Mouse (Mus musculus) neural tube, embryonic 13.5 days (tissue): ENCODE measurements around the gene Drosha. TPM values are rescaled to one million over a fixed set of nuclear protein-coding genes. Genes with fewer than 3 reads are reported as not detected.

Source experiments
- ATAC-seq: fragments of 200-750 bp; cut with Nextera tagmentation; 2 replicates; pipeline ENCODE4 v1.8.0; 2017; ENCODE audit warnings: low read depth, mild to moderate bottlenecking, moderate TSS enrichment, moderate library complexity
- H3K27ac ChIP-seq: fragments of 300-500 bp; sonication (generic); replicated peaks from 2 replicates; pipeline ENCODE4 v1.5.1; 2015; ENCODE audit warnings: moderate library complexity, mild to moderate bottlenecking, inconsistent platforms
- H3K27me3 ChIP-seq: fragments of 300-500 bp; sonication (generic); 2 replicates; pipeline ENCODE4 v1.6.1; 2015; ENCODE audit warnings: mild to moderate bottlenecking, inconsistent platforms
- H3K36me3 ChIP-seq: fragments of 300-500 bp; sonication (generic); 2 replicates; pipeline ENCODE4 v1.6.1; 2015; ENCODE audit warnings: mild to moderate bottlenecking, inconsistent platforms
- H3K4me1 ChIP-seq: fragments of 300-500 bp; sonication (generic); replicated peaks from 2 replicates; pipeline ENCODE4 v1.6.1; 2015; ENCODE audit warnings: inconsistent platforms
- H3K4me2 ChIP-seq: fragments of 300-500 bp; sonication (generic); 2 replicates; pipeline ENCODE4 v1.6.1; 2015; ENCODE audit warnings: inconsistent platforms, mild to moderate bottlenecking, moderate library complexity
- H3K4me3 ChIP-seq: fragments of 300-500 bp; sonication (generic); 2 replicates; pipeline ENCODE4 v1.5.1; 2015; ENCODE audit warnings: mild to moderate bottlenecking, inconsistent platforms
- H3K9ac ChIP-seq: fragments of 300-500 bp; sonication (generic); 2 replicates; pipeline ENCODE4 v1.6.1; 2015; ENCODE audit warnings: moderate library complexity, mild to moderate bottlenecking, inconsistent platforms
- H3K9me3 ChIP-seq: fragments of 300-500 bp; sonication (generic); 2 replicates; pipeline ENCODE4 v1.6.1; 2016; ENCODE audit warnings: inconsistent platforms
- WGBS: fragments of 180-500 bp; shearing (Covaris S2); methylation state at CpG from one replicate; pipeline ENCODE4 v1.1.7; 2015; 5-methylcytosine and 5-hydroxymethylcytosine counted together
- polyA plus RNA-seq: library from polyadenylated mRNA; unstranded; fragments of >200 nt; fragmentation: Nextera tagmentation; extraction: Ambion mirVana; gene quantifications from 2 replicates; pipeline ENCODE4 v1.2.1, GENCODE M21; 2015

The Drosha gene
- polyA plus RNA-seq, 1 experiment from 2014 or later, result 51.8 TPM

DNA sequence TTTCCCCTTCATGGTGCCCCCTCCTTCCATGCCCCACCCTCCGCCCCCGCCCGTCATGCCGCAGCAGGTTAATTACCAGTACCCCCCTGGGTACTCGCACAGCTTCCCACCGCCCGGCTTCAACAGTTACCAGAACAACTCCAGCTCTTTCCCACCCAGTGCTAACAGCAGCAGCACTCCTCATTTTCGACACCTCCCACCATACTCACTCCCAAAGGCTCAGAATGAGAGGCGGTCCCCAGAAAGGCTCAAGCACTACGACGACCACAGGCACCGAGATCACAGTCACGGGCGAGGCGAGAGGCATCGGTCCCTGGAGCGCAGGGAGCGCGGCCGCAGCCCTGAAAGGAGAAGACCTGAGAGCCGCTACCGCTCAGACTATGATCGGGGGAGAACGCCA lies 9.6 kb downstream of the Drosha start:
- WGBS, result 92% methylated on average over 24 of the region's 24 CpGs
- no peak overlapping the region for H3K4me2 ChIP-seq
- no peaks in the 10 kb centered on the region for H3K9me3 ChIP-seq
- no peaks in the 10 kb centered on the region for H3K4me1 ChIP-seq
- peaks cover 77% of the 10 kb centered on the region for H3K36me3 ChIP-seq
- no peak overlapping the region for H3K4me3 ChIP-seq
- H3K9ac ChIP-seq, result no peak overlapping the region
- 0 out of 2 replicates have a peak, but pooled peaks have one; percentile 36 for ATAC-seq
- H3K27ac ChIP-seq, result no peak overlapping the region
- no peaks in the 10 kb centered on the region for H3K27me3 ChIP-seq

DNA sequence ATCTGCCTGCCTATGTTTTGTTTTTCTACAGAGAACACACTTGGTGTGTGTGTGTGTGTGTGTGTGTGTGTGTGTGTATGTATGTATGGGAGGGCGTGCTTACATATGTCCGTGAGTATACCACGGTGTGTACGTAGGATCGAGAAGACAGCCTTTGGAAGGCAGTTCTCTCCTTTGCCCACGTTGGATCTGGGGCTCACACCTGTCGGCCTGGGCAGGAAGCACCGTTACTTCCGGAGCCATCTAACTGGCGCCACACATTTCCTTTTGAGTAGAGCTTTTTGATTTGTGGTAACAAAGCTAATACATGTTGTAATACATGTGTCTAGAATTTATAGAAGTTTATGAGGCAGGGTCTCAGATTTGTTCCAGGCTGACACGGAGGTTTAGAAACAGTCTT lies 16.1 kb downstream of the Drosha start:
- H3K27me3 ChIP-seq, result no peaks in the 10 kb centered on the region
- H3K9ac ChIP-seq, result no peak overlapping the region
- no peak for ATAC-seq
- H3K4me1 ChIP-seq, result no peaks in the 10 kb centered on the region
- H3K27ac ChIP-seq, result no peak overlapping the region
- H3K9me3 ChIP-seq, result no peaks in the 10 kb centered on the region
- H3K4me2 ChIP-seq, result no peak overlapping the region
- H3K4me3 ChIP-seq, result no peak overlapping the region
- H3K36me3 ChIP-seq, result peaks cover 89% of the 10 kb centered on the region
- WGBS, result 95% methylated on average over 11 of the region's 11 CpGs

DNA sequence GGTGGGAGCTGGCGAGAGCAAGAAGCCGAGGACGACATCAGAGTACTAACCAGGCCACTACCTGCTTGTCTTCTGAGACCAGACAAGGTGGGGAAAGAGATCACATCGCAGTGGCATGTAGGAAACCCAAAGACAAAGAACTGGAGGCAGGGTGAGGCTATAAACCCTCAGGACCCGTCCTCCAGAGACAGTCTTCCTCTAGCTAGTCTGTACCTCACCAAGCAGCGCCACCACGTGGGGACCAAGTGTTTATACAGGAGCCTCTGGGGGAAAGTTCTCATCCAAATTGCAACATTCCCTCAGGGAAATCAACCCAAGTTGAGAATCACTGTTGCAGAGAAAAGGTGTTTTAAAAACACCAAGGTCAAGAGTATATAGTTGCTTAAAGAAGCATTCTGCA lies 18.2 kb downstream of the Drosha start:
- WGBS, result 77% methylated on average over 7 of the region's 7 CpGs

DNA sequence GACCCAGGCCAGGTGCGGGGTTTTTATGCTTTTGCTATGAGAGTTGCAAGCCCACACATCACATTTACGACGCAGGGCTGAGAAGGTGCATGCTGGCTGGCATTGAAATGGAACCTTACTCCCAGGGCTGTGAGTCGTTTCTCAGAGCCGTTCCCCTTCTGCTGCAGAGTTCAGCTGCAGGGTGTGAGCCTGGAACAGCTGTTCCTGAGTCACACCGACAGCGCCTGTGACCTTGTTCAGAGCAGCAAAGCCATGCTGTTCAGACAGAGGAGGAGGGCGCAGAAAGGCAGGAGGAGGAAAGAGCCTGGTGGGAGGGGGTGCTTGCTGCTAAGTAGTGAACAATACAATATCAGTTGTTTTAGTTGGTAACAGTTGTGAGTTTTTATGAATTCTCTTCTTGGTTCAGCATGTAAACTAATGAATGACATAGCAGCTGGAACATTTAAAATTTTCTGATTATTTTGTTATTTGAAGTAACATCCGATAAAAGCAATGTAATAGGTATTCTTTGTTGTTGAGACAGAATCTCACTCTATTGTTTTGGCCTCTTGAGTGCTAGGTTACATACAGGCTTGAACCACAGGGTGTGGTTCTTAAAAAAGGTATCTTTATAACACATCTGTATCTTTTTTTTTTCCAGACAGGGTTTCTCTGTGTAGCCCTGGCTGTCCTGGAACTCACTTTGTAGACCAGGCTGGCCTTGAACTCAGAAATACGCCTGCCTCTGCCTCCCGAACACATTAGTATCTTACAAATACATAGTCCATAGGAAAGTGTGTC lies 23.8 kb downstream of the Drosha start:
- H3K27ac ChIP-seq, result no peak overlapping the region
- no peaks in the 10 kb centered on the region for H3K27me3 ChIP-seq
- 73% methylated on average over 11 of the region's 11 CpGs for WGBS
- H3K36me3 ChIP-seq, result peaks cover 93% of the 10 kb centered on the region
- H3K9ac ChIP-seq, result no peak overlapping the region
- no peak overlapping the region for H3K4me2 ChIP-seq
- no peak overlapping the region for H3K4me3 ChIP-seq
- no peaks in the 10 kb centered on the region for H3K4me1 ChIP-seq
- no peaks in the 10 kb centered on the region for H3K9me3 ChIP-seq
- no peak for ATAC-seq

More for the DNA sequence above, 18.2 kb downstream of the Drosha start:
- no peaks in the 10 kb centered on the region for H3K4me1 ChIP-seq
- H3K36me3 ChIP-seq, result peaks cover 90% of the 10 kb centered on the region
- H3K27ac ChIP-seq, result no peak overlapping the region
- H3K9me3 ChIP-seq, result no peaks in the 10 kb centered on the region
- H3K4me2 ChIP-seq, result no peak overlapping the region
- no peak overlapping the region for H3K9ac ChIP-seq
- no peaks in the 10 kb centered on the region for H3K27me3 ChIP-seq
- no peak for ATAC-seq
- H3K4me3 ChIP-seq, result no peak overlapping the region

DNA sequence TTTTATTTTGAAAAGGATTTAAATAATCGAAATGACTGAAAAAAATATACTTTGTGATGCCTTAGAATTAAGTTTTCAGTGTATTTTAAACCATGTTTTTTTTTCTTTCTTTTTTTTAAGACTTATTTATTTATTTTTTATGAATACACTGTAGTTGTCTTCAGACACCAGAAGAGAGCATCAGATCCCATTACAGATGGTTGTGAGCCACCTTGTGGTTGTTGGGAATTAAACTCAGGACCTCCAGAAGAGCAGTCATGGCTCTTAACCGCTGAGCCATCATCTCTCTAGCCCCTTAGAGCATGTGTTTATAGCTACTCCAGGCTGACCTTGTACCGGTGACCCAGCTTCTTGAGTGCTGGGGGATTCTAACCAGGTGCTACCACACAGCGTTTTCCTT lies 24.8 kb downstream of the Drosha start:
- 85% methylated on average over 4 of the region's 4 CpGs for WGBS
- ATAC-seq, result no peak

DNA sequence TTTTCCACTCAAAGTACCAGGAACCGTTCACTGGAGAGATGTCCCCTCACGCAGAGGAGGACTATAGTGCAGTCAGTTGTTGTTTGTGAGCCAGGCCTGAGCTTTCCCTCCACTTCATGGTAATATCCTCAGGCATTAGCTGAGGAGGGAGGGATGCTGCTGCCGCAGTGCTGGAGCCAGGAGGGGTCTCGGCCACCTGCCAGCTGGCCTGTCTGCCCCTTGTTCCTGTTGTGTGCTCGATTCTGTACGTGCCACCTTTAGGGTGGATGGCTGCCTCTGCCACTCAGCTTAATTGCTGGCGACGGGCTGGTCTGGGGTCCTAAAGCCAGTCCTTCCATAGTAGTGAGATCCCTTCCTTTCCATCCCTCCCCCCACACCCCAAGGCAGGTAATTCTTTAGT lies 28.9 kb downstream of the Drosha start:
- no peaks in the 10 kb centered on the region for H3K27me3 ChIP-seq
- no peak overlapping the region for H3K4me3 ChIP-seq
- no peak overlapping the region for H3K4me2 ChIP-seq
- H3K9ac ChIP-seq, result no peak overlapping the region
- no peaks in the 10 kb centered on the region for H3K9me3 ChIP-seq
- H3K36me3 ChIP-seq, result peaks cover 94% of the 10 kb centered on the region
- 93% methylated on average over 8 of the region's 8 CpGs for WGBS
- H3K27ac ChIP-seq, result no peak overlapping the region
- H3K4me1 ChIP-seq, result no peaks in the 10 kb centered on the region
- ATAC-seq, result no peak

More for the DNA sequence above, 24.8 kb downstream of the Drosha start:
- Histone ChIP-seq H3K4me2 (no peak overlapping the region), H3K27ac (no peak overlapping the region), H3K36me3 (peaks cover 93% of the 10 kb centered on the region), H3K4me3 (no peak overlapping the region), H3K4me1 (no peaks in the 10 kb centered on the region), H3K9me3 (no peaks in the 10 kb centered on the region), H3K9ac (no peak overlapping the region), H3K27me3 (no peaks in the 10 kb centered on the region)

DNA sequence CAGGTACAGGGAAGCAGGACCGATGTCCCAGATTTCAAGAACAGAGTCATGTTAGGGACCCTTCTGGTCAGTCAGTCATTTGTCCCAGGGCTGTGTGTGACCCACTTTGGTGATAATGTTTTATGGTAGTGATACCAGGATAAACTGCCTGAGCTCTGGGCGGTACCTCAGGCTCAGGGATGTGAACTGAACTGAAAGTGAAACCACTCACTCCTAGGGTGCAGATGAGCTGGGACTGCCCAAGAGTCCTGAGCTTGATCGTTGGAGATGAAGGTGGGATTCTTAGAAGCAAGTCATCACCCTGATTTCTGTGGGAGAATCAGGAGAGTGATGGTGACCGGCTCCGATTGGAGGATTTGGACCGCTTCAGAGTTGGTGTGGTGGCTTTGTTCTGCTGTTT lies 32.2 kb downstream of the Drosha start:
- Histone ChIP-seq H3K4me2 (no peak overlapping the region), H3K36me3 (peaks cover 95% of the 10 kb centered on the region), H3K27me3 (no peaks in the 10 kb centered on the region), H3K4me1 (no peaks in the 10 kb centered on the region), H3K4me3 (no peak overlapping the region), H3K27ac (no peak overlapping the region), H3K9me3 (no peaks in the 10 kb centered on the region), H3K9ac (no peak overlapping the region)
- WGBS, result 97% methylated on average over 6 of the region's 6 CpGs
- ATAC-seq, result no peak

DNA sequence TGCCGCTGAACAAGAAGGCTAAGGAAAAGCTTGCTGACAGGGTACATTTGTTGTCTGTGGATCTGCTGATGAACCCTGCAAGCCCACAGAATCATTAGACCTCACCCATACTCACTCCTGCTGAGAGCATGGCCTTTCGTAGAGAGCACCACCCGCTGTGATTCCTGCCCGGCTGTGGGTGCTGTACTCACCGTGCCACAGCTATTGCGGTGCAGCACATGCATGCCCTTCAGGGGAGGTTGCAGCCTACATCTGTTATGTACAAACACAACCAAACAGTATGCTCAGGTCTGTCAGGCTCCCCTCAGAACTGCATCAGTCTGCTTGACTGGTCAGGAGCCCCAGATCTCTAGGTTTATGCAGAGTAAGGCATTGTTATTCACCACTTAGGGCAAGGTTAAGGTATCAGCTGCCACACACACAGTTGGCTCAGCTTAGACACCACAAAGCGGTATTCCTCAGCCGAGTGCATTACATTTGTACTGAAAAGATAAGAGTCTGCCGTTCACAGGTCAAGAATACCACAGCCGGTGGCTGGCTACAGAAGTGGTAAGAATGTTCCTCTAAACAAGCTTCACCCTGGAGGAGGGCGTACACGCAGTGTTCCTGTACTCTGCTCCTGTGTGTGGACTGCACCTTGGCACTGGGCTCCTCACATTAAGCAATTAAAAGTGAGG lies 33.4 kb downstream of the Drosha start:
- no peak overlapping the region for H3K4me2 ChIP-seq
- H3K4me1 ChIP-seq, result no peaks in the 10 kb centered on the region
- 91% methylated on average over 12 of the region's 12 CpGs for WGBS
- no peak overlapping the region for H3K9ac ChIP-seq
- H3K9me3 ChIP-seq, result no peaks in the 10 kb centered on the region
- H3K27ac ChIP-seq, result no peak overlapping the region
- H3K4me3 ChIP-seq, result no peak overlapping the region
- peaks cover 95% of the 10 kb centered on the region for H3K36me3 ChIP-seq
- no peaks in the 10 kb centered on the region for H3K27me3 ChIP-seq
- no peak for ATAC-seq

DNA sequence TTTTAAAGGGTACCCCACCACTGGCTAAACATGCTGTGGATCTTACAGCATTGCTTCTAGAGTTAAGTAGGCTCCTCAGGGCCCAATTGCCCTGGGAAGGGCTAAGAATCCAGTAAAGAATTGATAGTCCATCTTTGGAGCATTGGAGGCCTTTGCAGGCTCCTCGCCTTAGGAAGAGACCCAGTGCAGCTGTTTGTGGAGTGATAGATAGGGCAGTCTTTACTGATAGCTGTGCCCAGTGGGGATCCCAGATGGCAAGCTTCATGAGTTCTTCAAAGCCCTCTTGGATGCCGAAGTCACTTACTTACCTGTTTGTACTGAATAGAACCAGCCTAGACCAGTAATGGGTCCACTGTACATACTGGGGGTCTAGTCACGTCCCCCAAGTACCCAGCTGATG lies 34.0 kb downstream of the Drosha start:
- Histone ChIP-seq H3K9ac (no peak overlapping the region), H3K4me3 (no peak overlapping the region), H3K27ac (no peak overlapping the region), H3K4me1 (no peaks in the 10 kb centered on the region), H3K4me2 (no peak overlapping the region), H3K27me3 (no peaks in the 10 kb centered on the region), H3K9me3 (no peaks in the 10 kb centered on the region), H3K36me3 (peaks cover 92% of the 10 kb centered on the region)
- whole genome bisulfite sequencing, result 93% methylated on average over 3 of the region's 3 CpGs
- ATAC-seq, result no peak

DNA sequence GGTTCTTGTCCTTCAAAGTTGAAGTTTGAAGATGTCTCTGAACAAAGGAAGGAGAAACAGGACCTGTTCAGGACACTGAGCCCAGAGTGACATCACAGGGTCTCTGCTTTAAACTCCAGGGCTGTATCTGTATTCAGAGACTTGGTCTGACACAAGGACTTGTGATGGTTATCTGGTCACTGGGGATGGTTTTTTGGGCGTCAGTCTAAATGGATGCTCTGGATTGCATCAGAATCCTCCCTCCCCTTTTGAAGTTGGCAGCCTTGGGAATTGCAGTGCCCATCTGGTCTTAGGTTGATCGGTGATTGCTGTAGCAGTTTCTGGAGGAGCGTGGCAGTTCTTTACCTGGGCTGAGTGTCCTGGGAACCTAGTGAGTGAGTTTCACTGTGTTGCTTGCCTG lies 37.4 kb downstream of the Drosha start:
- ATAC-seq, result no peak
- 87% methylated on average over 3 of the region's 3 CpGs for WGBS

DNA sequence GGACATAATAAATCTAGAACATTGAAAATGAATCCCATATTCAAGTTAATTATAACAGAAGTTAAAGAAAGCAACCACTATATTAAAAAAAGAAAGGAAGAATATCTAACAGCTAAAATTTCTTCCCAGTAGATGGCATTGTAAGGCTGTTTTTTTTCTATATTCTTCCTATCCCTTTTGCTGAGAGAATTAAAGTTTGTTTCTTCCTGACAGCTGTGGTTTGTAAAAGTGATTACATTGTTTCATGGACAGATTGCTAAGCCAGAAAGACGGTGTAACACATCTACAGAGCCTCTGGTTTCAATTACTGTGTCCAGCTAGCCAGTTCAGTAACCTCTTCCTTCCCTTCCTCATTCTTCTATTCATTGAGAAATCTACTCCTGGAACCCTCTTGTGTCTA lies 39.1 kb downstream of the Drosha start:
- H3K9ac ChIP-seq, result no peak overlapping the region
- 76% methylated on average over 1 of the region's 1 CpGs for WGBS
- H3K27ac ChIP-seq, result no peak overlapping the region
- H3K4me2 ChIP-seq, result no peak overlapping the region
- no peaks in the 10 kb centered on the region for H3K27me3 ChIP-seq
- H3K36me3 ChIP-seq, result peaks cover 82% of the 10 kb centered on the region
- no peak overlapping the region for H3K4me3 ChIP-seq
- H3K4me1 ChIP-seq, result no peaks in the 10 kb centered on the region
- ATAC-seq, result no peak
- H3K9me3 ChIP-seq, result no peaks in the 10 kb centered on the region

More for the DNA sequence above, 37.4 kb downstream of the Drosha start:
- no peaks in the 10 kb centered on the region for H3K4me1 ChIP-seq
- peaks cover 84% of the 10 kb centered on the region for H3K36me3 ChIP-seq
- H3K9ac ChIP-seq, result no peak overlapping the region
- H3K9me3 ChIP-seq, result no peaks in the 10 kb centered on the region
- H3K27me3 ChIP-seq, result no peaks in the 10 kb centered on the region
- H3K27ac ChIP-seq, result no peak overlapping the region
- no peak overlapping the region for H3K4me3 ChIP-seq
- no peak overlapping the region for H3K4me2 ChIP-seq

DNA sequence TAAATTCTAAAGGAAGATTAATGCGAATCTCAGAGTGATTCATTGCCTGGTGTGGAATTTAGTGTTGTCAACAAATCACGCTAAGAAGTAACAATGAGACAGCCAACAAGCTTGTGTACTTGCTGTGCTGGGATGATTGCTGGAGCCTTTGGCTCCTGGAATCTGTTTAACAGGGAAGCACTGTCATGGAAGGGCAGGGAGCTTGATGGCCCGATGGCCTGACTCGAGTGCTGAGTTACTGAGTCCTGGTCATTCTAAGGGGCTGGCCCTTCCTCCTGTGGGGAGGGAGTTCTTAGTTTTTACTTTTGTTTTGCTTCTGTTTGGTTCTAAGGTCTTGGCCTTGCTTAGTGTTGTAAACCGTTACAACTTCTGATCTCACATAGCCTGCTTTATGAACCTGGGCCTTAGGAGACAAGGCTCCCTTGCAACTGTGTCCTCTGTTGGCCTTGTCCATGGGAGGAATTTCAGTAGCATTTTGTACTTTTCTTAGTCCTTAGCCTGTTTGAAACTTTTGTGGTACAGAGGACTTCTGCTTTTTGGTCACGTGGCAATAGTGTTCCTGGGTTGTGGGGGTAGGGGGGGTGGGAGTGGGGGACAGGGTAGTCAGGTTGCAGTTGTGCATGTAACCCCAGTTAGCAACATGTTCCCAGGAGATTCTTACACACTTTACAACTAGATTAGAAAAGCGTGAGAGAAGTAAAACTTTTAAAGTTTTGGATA lies 41.1 kb downstream of the Drosha start:
- Histone ChIP-seq H3K4me2 (no peak overlapping the region), H3K27ac (no peak overlapping the region), H3K36me3 (peaks cover 73% of the 10 kb centered on the region), H3K27me3 (no peaks in the 10 kb centered on the region), H3K4me1 (no peaks in the 10 kb centered on the region), H3K9me3 (no peaks in the 10 kb centered on the region), H3K9ac (no peak overlapping the region), H3K4me3 (no peak overlapping the region)
- no peak for ATAC-seq
- WGBS, result 80% methylated on average over 7 of the region's 7 CpGs
